Mouse (Mus musculus) MEL (cell line): ENCODE measurements at regions not wholly inside any gene's neighbourhood (a gene's known extent, or its start where the extent isn't known, plus 50 kb on each side); places are given as distances from the start of the nearest gene placed in this dataset.

Source experiments
- CTCF ChIP-seq, 3 experiments: IDR thresholded peaks in 2 of 3; conservative IDR thresholded peaks in 1 of 3; 2 replicates each; pipeline ENCODE4 v1.5.1; 2011 to 2012; ENCODE audit warnings: low read length in 3 of 3, low read depth in 2 of 3, mild to moderate bottlenecking in 2 of 3, improper control_type of control experiment in 1 of 3, inconsistent platforms in 1 of 3, mixed read lengths in 1 of 3, moderate library complexity in 1 of 3; ENCODE audit not compliant: control insufficient read depth in 1 of 3, insufficient read depth in 1 of 3, poor library complexity in 1 of 3, severe bottlenecking in 1 of 3
- RAD21 ChIP-seq: IDR thresholded peaks from 2 replicates; pipeline ENCODE4 v1.6.1; 2011; ENCODE audit warnings: mild to moderate bottlenecking, low read depth, low read length, improper control_type of control experiment
- TAL1 ChIP-seq: IDR thresholded peaks from 2 replicates; pipeline ENCODE4 v1.6.1; 2012; ENCODE audit warnings: mild to moderate bottlenecking, inconsistent platforms, low read length, moderate library complexity, mixed read lengths
- ZKSCAN1 ChIP-seq: IDR thresholded peaks from 2 replicates; pipeline ENCODE4 v1.6.1; 2012; ENCODE audit warnings: low read depth, mild to moderate bottlenecking, inconsistent platforms, low read length, improper control_type of control experiment, moderate library complexity

DNA sequence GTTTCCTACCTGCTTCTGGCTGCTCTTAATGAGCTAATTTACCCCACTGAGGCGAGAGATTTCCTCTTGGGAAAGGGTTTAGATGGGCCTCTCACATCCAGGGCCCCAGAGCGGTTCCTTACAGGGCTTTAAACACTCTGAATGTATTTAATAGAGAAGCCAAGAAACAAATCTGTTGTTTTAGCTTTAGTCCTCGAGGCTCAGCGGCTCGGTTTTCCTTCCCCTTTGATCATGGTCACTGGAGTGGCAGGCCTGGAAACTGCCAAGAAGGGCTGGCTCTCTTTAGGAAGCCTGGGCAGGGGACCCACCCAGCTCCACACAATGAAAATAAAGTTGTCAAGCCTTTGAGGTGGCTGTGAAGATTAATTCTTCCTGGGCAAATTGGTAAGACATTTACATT, 127.5 kb upstream of the Jag1 start:
- no peak for TF ChIP-seq ZKSCAN1
- TF ChIP-seq RAD21: no peak
- no peak for TF ChIP-seq TAL1
- no peak for TF ChIP-seq CTCF (IDR thresholded peaks at IDR 0.05 in 2 of 3, conservative IDR thresholded peaks at IDR 0.05 in 1 of 3; ENCODE audit: control insufficient read depth in 1 of 3, insufficient read depth in 1 of 3, low read depth in 2 of 3, low read length in 3 of 3, poor library complexity in 1 of 3, severe bottlenecking in 1 of 3)
